Mouse (Mus musculus): ENCODE data around the gene Tmem183a.

- no peak for TF ChIP-seq CTCF (IDR thresholded peaks at IDR 0.05; ENCODE audit: borderline replicate concordance, extremely low read depth, insufficient read depth, insufficient read length)
- TF ChIP-seq POLR2A (IDR thresholded peaks at IDR 0.05; ENCODE audit: borderline replicate concordance, extremely low read depth, insufficient read depth, insufficient read length, poor library complexity, severe bottlenecking), result no peak
Observed at GRCm38 (mm10) chr1:134363194-134363593, 1.4 kb upstream of the Tmem183a start.
